Mouse (Mus musculus): ENCODE results near the gene Cadm1. TPM values are rescaled to one million over a fixed set of nuclear protein-coding genes. Genes with fewer than 3 reads are reported as not detected.

Cadm1 gene
- polyA plus RNA-seq, 1 experiment: 1.8 TPM

GRCm38 (mm10) chr9:47545667-47546066 is 15.7 kb downstream of the Cadm1 start:
- WGBS: 14% methylated on average over 12 of the region's 12 CpGs
- DNase-seq (ENCODE audit: low read depth, low spot score): no peak

DNA sequence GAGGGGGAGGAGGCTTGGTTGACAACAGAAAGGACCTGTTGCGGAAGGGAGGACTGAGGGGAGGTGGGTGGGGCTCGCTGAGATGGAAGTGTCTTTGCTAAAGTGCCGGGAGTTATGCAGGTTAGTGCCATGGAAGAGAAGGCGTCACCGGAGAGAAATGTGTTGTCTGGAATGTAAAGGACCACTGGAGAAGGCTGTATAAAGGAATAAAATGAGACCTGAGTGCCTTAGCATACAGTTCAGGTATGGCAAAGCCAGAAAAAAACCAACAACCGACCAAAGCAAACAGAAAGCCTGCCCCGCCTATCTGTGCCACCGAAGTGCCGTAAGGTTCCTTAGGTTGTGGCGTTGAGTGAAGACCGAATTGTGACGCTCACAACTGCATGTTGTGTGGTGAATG is 18.4 kb downstream of the Cadm1 start:
- DNase-seq (ENCODE audit: low read depth, low spot score): no peak

DNA sequence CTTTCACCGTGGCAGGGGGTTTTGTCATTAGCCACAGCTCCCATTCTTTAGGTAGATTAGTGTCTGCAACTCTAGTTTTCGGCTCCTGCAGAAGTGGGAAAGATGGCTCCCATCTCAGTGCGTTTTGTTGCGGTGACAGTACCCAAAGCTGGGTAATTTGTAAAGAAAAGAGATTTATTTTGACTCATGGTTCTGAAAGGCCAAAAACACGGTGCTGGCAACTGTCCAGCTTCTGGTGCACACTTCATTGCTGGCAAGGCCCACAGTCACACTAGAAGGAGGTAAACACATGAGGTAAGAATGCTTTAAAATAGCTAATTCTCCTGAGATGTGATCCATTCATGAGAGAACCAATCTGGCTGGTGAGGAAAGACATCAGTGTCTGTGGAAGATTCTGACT is 18.9 kb downstream of the Cadm1 start:
- DNase-seq (ENCODE audit: low read depth, low spot score): no peak
- WGBS: 86% methylated on average over 5 of the region's 5 CpGs

More for the DNA sequence above, 18.4 kb downstream of the Cadm1 start:
- WGBS: 69% methylated on average over 12 of the region's 12 CpGs

- DNase-seq (ENCODE audit: low read depth, low spot score): no peak
- 83% methylated on average over 10 of the region's 10 CpGs for WGBS
Measured at GRCm38 (mm10) chr9:47552960-47553575, 23.1 kb downstream of the Cadm1 start.

DNA sequence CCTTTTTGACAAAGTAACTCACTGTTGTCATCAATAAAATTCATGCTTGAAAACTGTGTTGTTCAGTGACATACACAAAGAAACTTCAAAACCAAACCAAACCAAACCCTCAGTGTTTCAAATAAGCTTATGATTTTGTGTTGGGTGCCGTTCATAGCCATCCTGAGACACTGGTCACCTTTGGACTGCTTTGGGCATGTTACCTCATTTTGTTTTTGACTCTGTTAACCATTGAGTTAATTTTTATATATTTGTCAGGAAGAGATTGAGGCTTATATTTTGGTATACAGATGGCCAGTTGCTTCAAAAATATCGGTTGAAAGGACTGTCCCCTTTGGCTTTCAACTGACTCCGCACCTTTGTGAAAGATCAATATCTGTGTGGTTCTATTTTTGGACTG is 30.8 kb downstream of the Cadm1 start:
- DNase-seq (ENCODE audit: low read depth, low spot score): no peak
- 94% methylated on average over 3 of the region's 3 CpGs for WGBS

DNA sequence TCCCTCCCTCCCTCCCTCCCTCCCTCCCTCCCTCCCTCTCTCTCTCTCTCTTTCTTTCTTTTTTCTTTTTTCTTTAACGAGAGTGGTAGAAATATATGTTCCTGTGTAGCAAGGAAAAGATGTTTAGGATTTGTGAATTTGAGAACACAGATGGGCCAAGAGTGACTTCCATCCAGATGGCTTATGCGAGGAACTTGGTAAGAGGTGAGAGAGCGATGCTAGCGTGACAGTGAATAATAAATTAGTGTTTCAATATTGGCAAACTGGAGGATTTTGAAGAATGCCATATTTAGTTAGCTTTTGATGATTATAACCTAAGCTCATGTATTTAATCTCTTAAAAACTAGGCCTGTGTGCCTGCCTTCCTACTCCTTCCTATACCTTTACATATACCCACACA is 31.6 kb downstream of the Cadm1 start:
- 95% methylated on average over 4 of the region's 4 CpGs for WGBS
- no peak for DNase-seq (ENCODE audit: low read depth, low spot score)

DNA sequence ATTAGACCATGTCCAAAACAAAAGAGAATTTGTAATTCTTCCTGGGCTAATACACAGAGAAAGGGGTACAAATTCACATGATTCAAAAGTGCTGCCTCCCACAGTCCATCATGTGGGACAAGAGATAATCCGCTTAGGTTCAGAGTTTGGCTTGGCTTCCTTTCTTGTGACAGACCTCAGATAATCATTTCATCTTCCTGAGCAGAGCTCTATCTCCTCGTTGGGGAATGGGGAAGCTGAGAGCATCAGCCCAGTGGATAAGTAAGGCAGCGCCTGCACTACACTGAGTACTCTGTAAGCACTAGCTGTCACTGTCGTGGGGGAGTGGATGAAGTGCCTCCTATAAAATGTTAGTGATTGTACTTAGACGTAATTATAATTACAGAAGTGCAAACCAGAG is 35.1 kb downstream of the Cadm1 start:
- no peak for DNase-seq (ENCODE audit: low read depth, low spot score)
- 43% methylated on average over 5 of the region's 5 CpGs for WGBS

DNA sequence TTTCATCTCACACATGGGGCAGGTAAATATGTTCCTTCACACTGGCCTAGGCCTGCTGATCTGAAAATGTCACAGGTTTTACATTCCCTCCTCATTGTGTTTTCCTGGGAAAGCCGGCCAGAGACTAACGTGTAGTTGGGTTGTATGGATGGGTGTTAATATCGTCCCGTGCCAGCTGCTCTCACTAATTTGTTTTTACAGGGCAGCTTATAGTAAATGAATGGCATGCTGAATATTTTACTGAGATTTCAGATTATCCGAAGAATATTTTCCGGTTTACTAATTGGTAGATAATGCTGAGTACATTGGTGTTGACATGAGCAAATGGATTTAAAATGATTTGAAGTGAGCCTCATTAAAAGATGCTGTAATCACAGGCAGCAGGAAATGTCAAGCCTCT is 37.9 kb downstream of the Cadm1 start:
- WGBS: 91% methylated on average over 6 of the region's 6 CpGs
- no peak for DNase-seq (ENCODE audit: low read depth, low spot score)

- DNase-seq (ENCODE audit: low read depth, low spot score): no peak
- 77% methylated on average over 4 of the region's 4 CpGs for whole genome bisulfite sequencing
Measured at GRCm38 (mm10) chr9:47570184-47570583, 40.2 kb downstream of the Cadm1 start.

- WGBS: 68% methylated on average over 7 of the region's 7 CpGs
- no peak for DNase-seq (ENCODE audit: low read depth, low spot score)
Measured at GRCm38 (mm10) chr9:47571461-47571860, 41.5 kb downstream of the Cadm1 start.

DNA sequence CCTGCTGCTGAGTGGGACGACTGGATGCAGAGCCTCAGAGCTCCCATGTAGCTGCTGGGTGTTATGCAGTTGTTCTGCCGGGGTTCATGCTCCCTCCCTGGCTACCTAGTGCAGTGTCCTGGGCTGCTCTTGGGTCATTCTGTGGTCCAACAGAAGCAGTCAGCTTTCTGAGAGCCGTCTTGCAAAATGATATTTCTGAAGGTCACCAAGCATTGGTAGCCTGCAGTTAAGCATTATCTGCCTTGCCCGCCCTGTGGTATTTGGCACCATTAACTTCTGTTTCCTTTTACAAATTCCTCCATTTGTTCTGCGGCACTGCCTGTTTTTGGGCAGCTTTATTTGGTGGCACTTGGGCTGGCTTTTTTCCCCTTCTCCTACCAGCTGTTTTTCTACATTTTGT is 42.2 kb downstream of the Cadm1 start:
- DNase-seq (ENCODE audit: low read depth, low spot score): no peak
- 63% methylated on average over 5 of the region's 5 CpGs for WGBS

- WGBS: 66% methylated on average over 7 of the region's 7 CpGs
- DNase-seq (ENCODE audit: low read depth, low spot score): no peak
Measured at GRCm38 (mm10) chr9:47573456-47573855, 43.5 kb downstream of the Cadm1 start.

DNA sequence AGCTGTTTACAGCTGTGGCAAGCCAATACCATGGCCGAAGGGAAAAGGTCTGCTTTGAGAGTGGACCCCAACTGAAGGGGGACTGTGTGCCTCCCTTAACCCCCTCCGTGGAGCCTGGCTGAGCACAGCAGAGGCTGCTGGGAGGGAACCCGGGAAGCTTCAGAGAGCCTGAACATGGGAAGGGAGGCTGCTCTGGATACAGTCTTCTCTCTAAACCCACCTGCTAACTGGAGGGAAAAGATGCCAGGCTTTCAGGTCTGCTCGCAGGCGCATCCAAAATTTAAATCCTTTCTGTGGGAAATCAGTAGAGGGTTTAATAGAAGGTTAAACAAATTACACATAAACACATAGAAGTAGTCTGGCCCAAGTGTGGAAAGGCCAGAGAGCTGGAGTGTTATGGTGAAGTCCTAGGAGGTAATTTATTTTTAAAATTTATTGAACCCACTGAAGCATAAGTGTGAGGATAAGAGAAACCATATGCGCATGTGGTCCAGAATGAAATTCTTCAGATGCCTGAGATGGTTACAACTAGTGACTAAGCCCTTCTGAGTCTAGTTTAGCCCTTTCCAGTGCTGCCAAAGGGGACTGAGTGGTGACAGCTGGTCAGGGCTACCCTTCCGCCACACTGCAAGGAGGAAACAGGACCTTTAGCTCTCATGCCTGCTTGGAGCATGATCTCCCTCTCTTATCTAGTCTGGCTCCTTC is 44.9 kb downstream of the Cadm1 start:
- DNase-seq (ENCODE audit: low read depth, low spot score): no peak
- WGBS: 69% methylated on average over 7 of the region's 7 CpGs

DNA sequence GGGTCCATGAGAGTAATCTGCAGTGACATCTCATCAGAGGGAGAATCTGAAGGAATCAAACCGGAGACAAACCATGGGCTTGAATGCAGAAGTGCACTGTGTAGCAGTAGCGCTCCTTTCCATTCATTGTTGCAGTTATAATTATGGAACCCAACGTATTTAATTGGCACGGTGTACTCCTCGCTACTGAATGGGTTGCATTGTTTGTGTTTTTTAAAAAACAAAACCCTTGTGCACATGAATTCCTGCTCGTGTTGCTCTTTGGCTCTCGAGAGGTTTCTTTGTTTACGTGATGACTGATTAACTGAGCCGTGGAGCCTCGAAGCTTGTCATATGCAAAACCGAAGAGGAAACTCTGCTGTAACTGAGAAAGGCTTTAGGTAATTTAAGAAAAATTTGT is 45.8 kb downstream of the Cadm1 start:
- DNase-seq (ENCODE audit: low read depth, low spot score): no peak
- 72% methylated on average over 11 of the region's 11 CpGs for WGBS

DNA sequence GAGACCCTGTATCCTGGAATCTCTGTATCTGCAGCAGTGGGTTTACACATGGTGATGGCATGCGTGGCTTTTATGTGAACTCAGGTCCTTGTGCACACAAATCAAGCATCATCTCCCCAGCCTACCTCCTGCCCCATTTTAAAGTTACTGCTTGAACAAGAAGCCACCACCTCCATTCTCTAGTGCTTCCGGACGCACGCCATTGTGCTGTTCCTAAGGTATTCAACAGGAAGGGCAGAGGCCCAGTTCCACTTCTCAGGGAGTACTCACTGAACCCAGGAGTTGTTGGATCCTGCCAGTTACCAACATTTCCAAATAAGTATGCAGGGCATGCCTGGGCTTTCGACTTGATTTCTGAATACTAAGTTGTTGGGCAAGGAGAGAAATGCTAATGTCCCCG is 49.5 kb downstream of the Cadm1 start:
- 95% methylated on average over 6 of the region's 6 CpGs for WGBS
- no peak for DNase-seq (ENCODE audit: low read depth, low spot score)

GRCm38 (mm10) chr9:47581576-47582365 is 51.8 kb downstream of the Cadm1 start:
- DNase-seq (ENCODE audit: low read depth, low spot score): no peak
- 25% methylated on average over 6 of the region's 6 CpGs for WGBS

- no peak for DNase-seq (ENCODE audit: low read depth, low spot score)
- WGBS: 66% methylated on average over 4 of the region's 4 CpGs
Measured at GRCm38 (mm10) chr9:47583241-47583640, 53.3 kb downstream of the Cadm1 start.

DNA sequence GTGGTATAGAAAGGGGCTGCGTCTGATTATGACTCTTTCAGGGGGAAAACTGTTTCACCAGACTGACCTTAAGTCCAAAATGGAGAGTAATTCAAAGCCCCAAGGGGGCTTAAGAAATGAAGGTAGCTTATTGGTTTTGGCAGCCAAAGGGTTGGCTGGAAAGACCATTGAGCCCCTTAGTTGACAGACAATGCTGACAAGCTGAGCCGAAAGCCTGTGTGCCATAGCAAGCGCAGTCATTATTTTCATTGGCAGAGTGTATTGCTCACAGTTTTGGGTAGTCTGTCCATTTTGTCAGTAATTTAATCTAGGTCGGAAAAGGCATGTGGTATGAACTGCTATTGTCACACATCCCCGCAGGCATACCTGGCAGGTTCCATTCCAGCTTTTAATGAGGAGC is 56.2 kb downstream of the Cadm1 start:
- 91% methylated on average over 5 of the region's 5 CpGs for WGBS
- DNase-seq (ENCODE audit: low read depth, low spot score): no peak

DNA sequence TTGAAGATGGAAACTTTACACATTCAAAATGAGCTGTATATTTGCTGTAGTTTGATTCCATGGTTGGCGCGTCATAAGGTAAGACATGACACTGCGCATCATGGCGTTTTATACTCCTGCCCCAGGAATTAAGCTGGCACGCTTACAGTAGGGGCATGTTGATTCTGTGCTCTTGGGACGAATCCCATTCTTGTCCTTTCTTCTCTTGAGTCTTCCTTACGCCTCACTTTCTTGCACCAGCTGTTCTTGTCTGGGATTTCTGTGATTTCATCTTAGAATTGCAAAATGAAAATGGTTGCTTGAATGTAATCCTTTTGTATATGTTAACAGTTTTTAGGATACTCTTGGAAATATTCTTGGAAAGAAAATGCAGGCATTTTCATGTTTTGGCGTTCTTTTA is 56.9 kb downstream of the Cadm1 start:
- WGBS: 89% methylated on average over 8 of the region's 8 CpGs
- DNase-seq (ENCODE audit: low read depth, low spot score): no peak

GRCm38 (mm10) chr9:47587577-47588194 is 57.7 kb downstream of the Cadm1 start:
- 55% methylated on average over 7 of the region's 7 CpGs for WGBS
- DNase-seq (ENCODE audit: low read depth, low spot score): no peak
